Mouse (Mus musculus) right cerebral cortex, postnatal 14 days (tissue): ENCODE measurements around the gene Olfr895.

ENCODE experiments used
- DNase-seq: peaks from one replicate; pipeline ENCODE4 v3.0.0; 2022

The Olfr895 gene

DNA sequence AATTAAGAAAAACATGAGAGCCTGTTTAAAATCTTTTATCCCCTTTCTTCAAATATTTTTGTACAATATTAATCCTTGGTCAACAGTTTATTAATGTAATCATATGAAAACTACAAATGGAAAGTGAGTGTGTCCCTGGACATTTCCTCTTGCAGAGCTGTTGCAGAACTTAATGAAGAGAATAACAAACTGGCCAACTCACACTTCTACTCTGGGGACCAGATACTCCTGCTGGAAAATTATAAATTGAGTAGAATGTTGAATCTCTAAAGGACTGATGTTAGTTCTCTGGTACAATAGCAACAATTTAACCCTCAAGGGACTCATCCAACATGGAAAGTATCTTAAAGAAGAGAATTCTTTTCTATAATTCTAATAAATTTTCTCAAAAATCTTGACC lies at the start of gene Olfr895:
Gene Olfr895, plus strand, starts transcription at position 301 of the 400 bp plus-strand sequence.
- DNase-seq: no peak

- no peak for DNase-seq
These were observed 15.2 kb upstream of the Olfr895 start, which contains the start of gene Olfr143 for GRCm38 (mm10) chr9:38252474-38252873. Gene Olfr143 (plus strand): TSS chr9:38252774.

GRCm38 (mm10) chr9:38290807-38291206 lies 23.2 kb downstream of the Olfr895 start, which contains the start of gene Olfr896-ps1:
Gene Olfr896-ps1 (plus strand): TSS chr9:38291107.
- no peak for DNase-seq
